Mouse (Mus musculus) layer of hippocampus, postnatal 25 days (tissue): ENCODE measurements around the gene Mia2. TPM values are rescaled to one million over a fixed set of nuclear protein-coding genes. Genes with fewer than 3 reads are reported as not detected.
"Not testable (repeated sequence)": the region's sequence is repeated elsewhere in the genome, so short reads cannot be mapped to it uniquely, and the experiment has no call there.

Experiments used
- DNase-seq, 2 experiments: peaks; one replicate each; pipeline ENCODE4 v3.0.0; 2022; ENCODE audit warnings: mixed read lengths in 2 of 2, low spot score in 1 of 2; ENCODE audit errors: extremely low spot score in 1 of 2
- total RNA-seq, 2 experiments: library from RNA; stranded (reverse); gene quantifications; 2 replicates each; pipeline ENCODE4 v1.2.3; 2021

Gene Mia2
- 10 to 100 TPM; 42.4 to 52.4 TPM for total RNA-seq

DNA sequence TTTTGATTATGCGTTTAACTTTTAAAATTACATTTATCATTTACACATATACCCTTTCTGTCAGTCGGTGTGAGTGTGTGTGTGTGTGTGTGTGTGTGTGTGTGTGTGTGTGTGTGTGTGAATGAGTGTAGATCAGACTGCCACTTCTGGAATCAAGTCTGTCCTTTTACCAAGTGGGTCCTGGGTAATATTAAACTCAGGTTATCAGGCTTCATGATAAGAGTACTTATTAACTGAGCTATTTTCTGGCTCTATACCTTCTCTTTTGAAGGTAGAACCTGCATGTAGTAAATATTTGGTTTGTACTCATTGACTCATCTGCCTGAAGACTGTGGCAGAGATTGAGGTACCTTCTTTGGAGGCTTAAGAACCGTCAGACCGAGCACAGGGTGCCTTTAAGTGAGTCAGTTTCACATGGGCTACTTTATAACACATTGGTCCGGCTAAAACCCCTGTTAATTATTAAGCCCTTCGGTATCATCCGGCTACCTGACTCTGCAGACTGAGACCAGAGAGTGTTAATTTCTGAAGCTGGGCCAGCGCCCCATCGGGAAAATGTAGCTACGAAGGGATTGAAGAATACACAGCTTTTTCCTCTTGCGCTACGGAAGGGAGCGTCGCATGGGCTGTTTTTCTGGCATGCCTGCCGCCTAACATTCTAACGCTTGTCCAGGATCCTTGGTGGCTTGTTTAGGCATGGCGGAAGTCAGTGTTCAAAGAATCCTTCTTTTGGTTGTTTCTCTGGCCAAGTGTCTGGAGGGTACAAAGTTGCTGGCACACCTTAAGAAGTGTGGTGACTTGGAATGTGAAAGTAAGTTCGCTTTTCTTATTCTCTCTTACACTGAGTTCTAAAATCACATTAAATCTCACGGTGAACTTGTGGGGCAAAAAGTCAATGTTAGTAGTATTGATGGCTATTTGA is at the start of gene Mia2:
Mia2 (plus strand) TSS at position 696 of the 922 bp plus-strand sequence.
- DNase-seq, result no peak

DNA sequence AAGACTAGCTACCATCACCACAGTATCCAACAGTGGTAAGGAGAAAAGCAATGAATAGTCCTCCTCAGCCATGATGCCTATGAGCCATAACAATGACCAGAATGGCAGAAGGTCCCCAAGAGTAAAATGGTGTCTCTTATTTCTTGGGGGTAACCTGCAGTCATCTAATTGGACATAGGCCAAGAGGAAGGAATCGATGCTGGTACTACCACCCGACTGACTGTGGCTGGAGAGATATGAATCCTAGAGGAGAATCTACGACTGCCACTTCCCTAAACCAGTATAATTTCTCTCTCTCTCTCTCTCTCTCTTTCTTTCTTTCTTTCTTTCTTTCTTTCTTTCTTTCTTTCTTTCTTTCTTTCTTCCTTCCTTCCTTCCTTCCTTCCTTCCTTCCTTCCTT is 43.1 kb upstream of the Mia2 start:
- no peak for DNase-seq

DNA sequence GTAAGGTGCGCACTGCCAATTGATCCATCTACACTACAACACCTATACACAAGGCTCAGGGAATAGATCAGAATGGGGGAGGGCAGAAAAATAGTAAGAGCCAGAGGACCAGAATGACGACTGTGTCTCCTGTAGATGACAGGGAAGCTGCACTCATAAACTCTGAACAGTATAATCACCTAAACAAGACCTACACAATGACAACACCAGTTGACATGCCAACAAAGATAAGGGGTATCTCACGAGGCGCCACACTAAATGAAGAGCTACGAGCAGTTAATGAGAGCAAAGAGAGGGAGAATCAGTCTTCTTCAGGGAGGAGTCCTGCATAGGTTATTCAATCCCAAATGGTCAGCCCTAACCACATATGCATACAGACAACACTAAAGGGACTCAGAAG is 42.4 kb upstream of the Mia2 start:
- DNase-seq, result no peak

GRCm38 (mm10) chr12:59053976-59054375 is 41.6 kb upstream of the Mia2 start:
- DNase-seq, result no peak

DNA sequence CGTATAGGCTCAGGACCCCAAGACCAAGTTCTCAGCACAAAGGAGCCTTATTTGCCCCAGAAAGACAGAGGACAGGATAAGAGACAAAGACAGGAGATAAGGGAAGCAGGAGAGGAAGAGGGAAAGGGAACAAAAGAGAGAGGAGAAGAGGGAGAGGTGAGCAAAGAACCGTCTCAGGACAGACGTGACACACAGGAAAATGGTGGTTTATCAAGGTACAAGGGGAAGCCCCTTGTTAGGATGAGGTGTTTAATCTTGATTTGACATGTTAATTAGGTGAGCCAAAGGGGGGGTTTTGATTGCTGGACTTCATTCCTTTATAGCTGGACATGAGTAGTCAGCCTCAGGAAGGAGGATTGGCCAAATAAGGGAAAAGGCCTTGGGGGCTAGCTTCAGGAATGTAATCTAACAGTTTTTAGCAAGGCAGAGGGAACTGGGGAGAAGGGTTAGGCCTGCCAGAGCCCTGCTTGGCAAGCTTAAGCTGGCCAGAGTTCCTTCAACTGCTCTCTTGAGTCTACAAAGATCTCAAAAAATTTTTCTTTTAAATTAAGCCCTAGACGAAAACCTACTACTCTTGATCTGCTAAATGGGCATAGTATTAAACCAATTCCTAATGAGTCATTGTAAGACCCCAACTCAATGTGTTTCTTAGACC is 40.3 kb upstream of the Mia2 start:
- DNase-seq, result no peak

DNA sequence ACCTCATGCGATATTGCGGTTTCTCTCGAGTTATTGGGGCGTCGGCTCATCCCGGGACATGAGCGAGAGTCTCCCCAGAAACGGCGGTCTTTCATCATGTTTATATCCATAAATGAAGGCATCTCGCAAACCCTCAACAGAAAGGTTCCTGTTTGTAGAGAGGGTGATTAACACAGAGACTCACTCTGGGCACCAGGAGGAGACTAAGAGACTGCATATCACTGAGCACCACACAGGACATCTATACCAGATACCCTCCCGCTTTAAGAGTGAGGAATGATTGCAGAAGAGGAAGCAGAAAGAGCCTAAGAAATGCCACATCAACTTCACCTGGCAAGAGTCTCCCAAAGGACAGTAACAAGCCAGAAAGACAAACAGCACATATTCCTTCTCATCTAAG is 39.4 kb upstream of the Mia2 start:
- no peak for DNase-seq

DNA sequence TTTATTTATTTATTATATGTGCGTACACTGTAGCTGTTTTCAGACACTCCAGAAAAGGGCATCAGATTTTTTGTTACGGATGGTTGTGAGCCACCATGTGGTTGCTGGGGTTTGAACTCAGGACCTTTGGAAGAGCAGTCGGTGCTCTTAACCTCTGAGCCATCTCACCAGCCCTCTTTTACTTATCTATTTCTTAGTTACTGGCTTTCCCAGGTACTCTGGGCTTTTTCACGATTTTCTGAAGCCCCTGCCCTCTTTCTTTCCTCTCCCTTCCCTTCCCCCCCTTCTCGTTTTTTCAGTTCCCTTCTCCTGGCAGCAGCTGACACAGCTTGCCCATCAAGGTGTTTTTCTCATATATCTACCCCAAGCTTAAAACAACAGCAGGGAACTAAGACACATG is 37.4 kb upstream of the Mia2 start:
- not testable (repeated sequence) for DNase-seq

DNA sequence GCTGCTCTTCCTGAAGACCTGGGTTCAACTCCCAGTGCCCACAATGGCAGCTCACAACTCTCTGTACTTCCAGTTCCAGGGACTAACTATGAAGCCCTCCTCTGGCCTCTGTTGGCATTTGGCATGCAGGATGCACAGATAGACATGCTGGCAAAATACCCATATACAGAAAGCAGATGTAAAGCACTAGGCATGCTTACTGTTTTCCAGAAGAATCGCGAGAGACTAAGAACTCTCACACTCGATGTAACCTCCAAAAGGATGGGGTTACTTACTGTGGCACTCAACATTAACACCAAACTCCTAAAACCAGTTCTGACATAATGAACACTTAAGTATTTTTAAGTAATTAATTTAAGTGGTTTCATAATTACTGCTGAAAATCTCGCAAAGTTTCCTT is 35.3 kb upstream of the Mia2 start:
- DNase-seq, result no peak

DNA sequence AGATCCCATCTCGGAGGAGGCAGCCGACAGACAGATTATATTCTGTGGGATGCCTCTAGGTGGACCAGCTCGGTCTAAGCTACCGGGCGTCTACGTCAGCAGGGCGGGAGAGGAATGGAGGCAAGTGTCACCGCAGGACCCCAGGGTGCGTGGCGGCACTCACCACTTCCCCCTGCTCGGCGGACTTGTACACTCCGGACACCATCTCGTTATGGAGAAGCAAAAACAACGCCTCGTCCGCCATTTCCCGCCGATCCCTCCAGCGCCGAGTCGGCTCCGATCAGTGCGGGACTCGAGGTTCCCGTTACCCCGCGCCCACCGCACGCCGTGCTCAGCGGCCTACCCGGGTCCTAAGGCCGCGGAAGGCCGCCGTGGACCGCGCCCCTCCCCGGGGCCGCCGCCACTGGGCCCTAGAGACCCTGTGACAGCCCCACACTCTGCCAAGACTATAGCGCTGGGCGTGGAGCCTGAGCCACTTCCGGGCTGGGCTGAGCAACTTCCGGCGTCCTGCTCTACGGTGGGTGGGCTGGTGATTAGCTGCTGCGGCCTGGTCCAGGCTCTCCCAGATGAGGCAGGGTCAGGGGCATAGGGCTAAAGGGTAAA is 34.5 kb upstream of the Mia2 start, which contains the start of gene Trappc6b:
Trappc6b (minus strand) TSS at position 480 of the 603 bp plus-strand sequence.
- peak; percentile 65 to 70 for DNase-seq

GRCm38 (mm10) chr12:59064837-59065236 is 30.8 kb upstream of the Mia2 start:
- DNase-seq, result no peak

- no peak for DNase-seq
Observed at GRCm38 (mm10) chr12:59065776-59066175, 29.8 kb upstream of the Mia2 start.

DNA sequence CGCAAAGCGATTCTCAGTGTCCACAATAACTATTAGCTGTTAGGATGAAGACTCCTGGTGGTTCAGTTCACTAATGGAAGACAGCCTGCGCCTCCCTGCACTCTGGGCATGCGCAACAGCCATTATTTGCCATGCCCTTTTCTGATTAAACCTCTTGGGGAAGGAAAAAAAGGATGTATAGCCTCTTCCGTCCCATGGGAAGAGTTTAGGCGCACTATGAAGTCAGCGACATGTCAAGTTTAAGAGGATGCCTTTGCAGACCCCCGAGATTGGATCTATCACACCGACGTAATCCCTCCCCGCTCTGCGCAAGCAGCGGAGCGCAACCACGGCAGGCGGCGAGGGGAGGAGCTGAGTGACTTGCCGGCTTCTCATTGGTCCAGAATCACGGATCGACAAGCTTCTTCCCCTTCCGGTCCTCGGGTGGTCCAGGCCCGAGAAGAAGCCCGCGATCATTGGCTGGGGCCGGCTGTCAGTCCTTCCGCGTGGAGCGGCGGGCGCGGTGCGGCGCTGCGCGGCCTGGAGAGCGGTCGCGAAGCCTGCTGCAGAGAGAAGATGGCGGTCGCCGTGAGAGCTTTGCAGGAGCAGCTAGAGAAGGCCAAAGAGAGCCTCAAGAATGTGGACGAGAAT is 29.0 kb upstream of the Mia2 start, which contains the start of gene Pnn:
Pnn (plus strand) TSS at position 437 of the 630 bp plus-strand sequence.
- peak; percentile 85 to 86 for DNase-seq

DNA sequence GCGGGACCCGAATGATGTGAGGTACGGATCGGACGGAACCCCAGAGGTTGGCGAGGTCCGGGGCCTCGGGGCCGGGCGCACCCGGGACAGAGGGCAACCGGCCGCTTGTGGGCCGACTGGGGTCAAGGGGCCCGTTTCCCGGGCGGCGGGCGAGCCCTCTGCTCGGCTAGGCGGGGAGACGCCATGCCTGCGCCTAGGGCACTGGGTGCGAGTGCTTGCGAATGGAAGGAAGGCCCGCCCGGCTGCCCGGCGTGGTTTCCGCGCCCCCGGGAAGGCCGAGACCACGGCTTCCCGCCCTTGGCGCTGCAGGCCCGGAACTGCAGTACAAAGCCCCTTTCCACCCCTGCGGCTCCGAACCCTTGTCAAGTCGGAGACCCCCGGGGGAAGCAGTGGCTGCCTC is 28.5 kb upstream of the Mia2 start:
- DNase-seq, result peak in 1 of 2 experiments; percentile 19

GRCm38 (mm10) chr12:59068791-59069190 is 26.8 kb upstream of the Mia2 start:
- DNase-seq, result no peak

DNA sequence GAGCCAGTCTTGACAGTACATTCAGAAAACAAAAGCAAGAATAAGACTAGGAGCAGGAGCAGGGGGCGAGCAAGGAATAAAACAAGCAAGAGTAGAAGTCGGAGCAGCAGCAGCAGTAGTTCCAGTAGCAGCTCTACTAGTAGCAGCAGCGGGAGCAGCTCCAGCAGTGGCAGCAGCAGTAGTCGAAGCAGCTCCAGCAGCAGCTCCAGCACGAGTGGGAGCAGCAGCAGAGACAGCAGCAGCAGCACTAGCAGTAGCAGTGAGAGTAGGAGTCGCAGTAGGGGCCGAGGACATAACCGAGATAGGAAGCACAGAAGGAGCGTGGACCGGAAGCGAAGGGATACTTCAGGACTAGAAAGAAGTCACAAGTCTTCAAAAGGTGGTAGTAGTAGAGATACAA is 23.3 kb upstream of the Mia2 start:
- no peak for DNase-seq

GRCm38 (mm10) chr12:59074052-59074451 is 21.5 kb upstream of the Mia2 start:
- DNase-seq, result no peak

DNA sequence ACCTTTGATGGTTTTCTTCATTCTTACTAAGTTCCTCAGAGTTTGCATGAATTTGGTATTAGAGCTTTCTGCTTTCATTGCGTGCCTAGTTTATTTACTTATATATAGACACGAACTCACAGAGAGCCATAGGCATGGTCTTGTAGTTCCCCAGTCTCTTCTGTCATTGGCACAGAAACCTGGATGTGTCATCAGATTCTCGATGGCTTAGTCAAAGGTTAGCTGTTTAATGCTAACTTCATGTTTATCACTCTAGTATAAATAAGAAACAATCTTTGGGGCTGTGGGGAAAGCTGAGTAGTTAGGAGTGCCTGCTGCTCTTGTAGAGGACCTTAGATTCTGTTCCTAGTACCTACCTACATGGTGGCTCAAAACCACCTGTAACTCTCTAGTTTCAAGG is 18.6 kb upstream of the Mia2 start:
- DNase-seq, result no peak

- DNase-seq, result no peak
Observed at GRCm38 (mm10) chr12:59077883-59078282, 17.7 kb upstream of the Mia2 start.

- no peak for DNase-seq
Observed at GRCm38 (mm10) chr12:59080461-59080860, 15.1 kb upstream of the Mia2 start.

- DNase-seq, result no peak
Observed at GRCm38 (mm10) chr12:59084446-59084845, 11.2 kb upstream of the Mia2 start.

GRCm38 (mm10) chr12:59086171-59086570 is 9.4 kb upstream of the Mia2 start:
- DNase-seq, result no peak
